Mouse (Mus musculus) midbrain, embryonic 12.5 days (tissue): ENCODE measurements around the gene Gm6377. TPM values are rescaled to one million over a fixed set of nuclear protein-coding genes. Genes with fewer than 3 reads are reported as not detected.

Experiments used
- ATAC-seq: fragments of 200-750 bp; cut with Nextera tagmentation; 2 replicates; pipeline ENCODE4 v1.8.0; 2017; ENCODE audit warnings: low read depth, moderate TSS enrichment, moderate library complexity; ENCODE audit not compliant: low FRiP score
- H3K27ac ChIP-seq: fragments of 300-500 bp; sonication (generic); replicated peaks from 2 replicates; pipeline ENCODE4 v1.5.1; 2016; ENCODE audit warnings: mild to moderate bottlenecking
- H3K27me3 ChIP-seq: fragments of 300-500 bp; sonication (generic); 2 replicates; pipeline ENCODE4 v1.6.1; 2016; ENCODE audit warnings: mild to moderate bottlenecking
- H3K36me3 ChIP-seq: fragments of 300-500 bp; sonication (generic); 2 replicates; pipeline ENCODE4 v1.6.1; 2016
- H3K4me1 ChIP-seq: fragments of 300-500 bp; sonication (generic); 2 replicates; pipeline ENCODE4 v1.6.1; 2016
- H3K4me2 ChIP-seq: fragments of 300-500 bp; sonication (generic); replicated peaks from 2 replicates; pipeline ENCODE4 v1.6.1; 2016; ENCODE audit warnings: mild to moderate bottlenecking, moderate library complexity
- H3K4me3 ChIP-seq: fragments of 300-500 bp; sonication (generic); 2 replicates; pipeline ENCODE4 v1.5.1; 2016; ENCODE audit warnings: mild to moderate bottlenecking
- H3K9ac ChIP-seq: fragments of 300-500 bp; sonication (generic); replicated peaks from 2 replicates; pipeline ENCODE4 v1.6.1; 2016; ENCODE audit warnings: mild to moderate bottlenecking, moderate library complexity
- H3K9me3 ChIP-seq: fragments of 300-500 bp; sonication (generic); 2 replicates; pipeline ENCODE4 v1.6.1; 2016; ENCODE audit warnings: mild to moderate bottlenecking
- WGBS: fragments of 180-500 bp; shearing (Covaris S2); methylation state at CpG from one replicate; pipeline ENCODE4 v1.1.7; 2016; 5-methylcytosine and 5-hydroxymethylcytosine counted together
- polyA plus RNA-seq: library from polyadenylated mRNA; unstranded; fragments of >200 nt; fragmentation: Nextera tagmentation; extraction: Ambion mirVana; gene quantifications from 2 replicates; pipeline ENCODE4 v1.2.1, GENCODE M21; 2016

The Gm6377 gene
- polyA plus RNA-seq, 1 experiment from 2014 or later: 0.08 TPM

GRCm38 (mm10) chrX:109235383-109236036 lies 39.0 kb downstream of the Gm6377 start:
- WGBS: 93% methylated on average over 3 of the region's 3 CpGs
- H3K9ac ChIP-seq: no peak overlapping the region
- H3K4me2 ChIP-seq: no peak overlapping the region

GRCm38 (mm10) chrX:109238163-109238562 lies 41.6 kb downstream of the Gm6377 start:
- Histone ChIP-seq H3K4me2 (no peak overlapping the region), H3K9me3 (no peaks in the 10 kb centered on the region), H3K27me3 (no peaks in the 10 kb centered on the region), H3K9ac (no peak overlapping the region), H3K27ac (no peak overlapping the region), H3K4me1 (no peaks in the 10 kb centered on the region), H3K36me3 (no peaks in the 10 kb centered on the region), H3K4me3 (no peak overlapping the region)
- ATAC-seq: no peak

More at GRCm38 (mm10) chrX:109235383-109236036, 39.0 kb downstream of the Gm6377 start:
- no peak overlapping the region for H3K4me3 ChIP-seq
- ATAC-seq: no peak
- H3K9me3 ChIP-seq: no peaks in the 10 kb centered on the region
- no peaks in the 10 kb centered on the region for H3K27me3 ChIP-seq
- no peaks in the 10 kb centered on the region for H3K36me3 ChIP-seq
- H3K27ac ChIP-seq: no peak overlapping the region
- H3K4me1 ChIP-seq: no peaks in the 10 kb centered on the region

Other genes starting within 250 kb of the Gm6377 start
- 29.5 and 38.0 TPM in 2 replicates for gene Hmgn5, start 183.4 kb upstream of the Gm6377 start, polyA plus RNA-seq
- gene Sh3bgrl, start 101.4 kb upstream of the Gm6377 start, polyA plus RNA-seq: 214 and 220 TPM in 2 replicates